8 mouse cellular contexts compared by ENCODE assay signal in the genomic region with DNA sequence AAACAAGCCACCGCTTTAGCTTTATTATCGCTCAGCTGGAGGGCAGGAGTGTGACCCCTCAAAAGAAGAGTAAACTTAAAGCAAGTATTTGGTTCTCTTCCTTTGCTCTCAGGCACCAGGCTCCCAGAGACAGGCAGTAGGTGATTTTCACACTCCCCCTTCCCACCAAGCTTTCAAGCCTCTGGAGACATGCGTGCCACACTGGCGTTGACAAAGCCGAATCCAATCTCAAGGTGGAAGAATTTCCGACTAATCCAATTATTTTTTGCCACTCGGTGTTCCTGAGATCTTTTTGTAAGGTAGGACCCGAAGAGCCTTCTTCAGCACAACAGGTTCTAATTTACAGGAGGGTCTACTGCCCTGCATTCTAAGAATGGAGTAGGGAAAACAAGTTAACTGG.
DNase-seq lines count a peak whose midpoint lies in the region; ATAC-seq and TF ChIP-seq lines count a peak whose summit lies in the region.

No protein-coding gene starts in this region.

- DNase-seq in kidney, postnatal 0 days (ENCODE audit: low spot score): no peak
- no peak for DNase-seq in kidney, postnatal 25 days
- no peak for DNase-seq in intestine, embryonic 14.5 days (ENCODE audit: low spot score)
- peak; percentile 14 for DNase-seq in midbrain, postnatal 0 days (ENCODE audit: low spot score)
- no peak for DNase-seq in spleen, postnatal 10 days (ENCODE audit: low spot score in 2 of 2)

- peak overlapping the region; percentile 68 for H3K4me3 ChIP-seq in kidney, postnatal 0 days (replicated peaks; ENCODE audit: low read depth, low read length)
- peak overlapping the region; percentile 66 for H3K4me3 ChIP-seq in embryonic facial prominence, embryonic 13.5 days
- peak overlapping the region; percentile 56 for H3K4me3 ChIP-seq in intestine, embryonic 14.5 days (ENCODE audit: low read depth, low read length)
- peak overlapping the region; percentile 85 for H3K4me3 ChIP-seq in midbrain, postnatal 0 days (ENCODE audit: low read depth, low read length)

- no peak for ATAC-seq in kidney, postnatal 0 days (replicated peaks; ENCODE audit: low FRiP score, low read depth)
- no peak for ATAC-seq in embryonic facial prominence, embryonic 13.5 days (ENCODE audit: insufficient number of reproducible peaks, insufficient read depth, low FRiP score, low TSS enrichment, low read depth)
- no peak for ATAC-seq in intestine, embryonic 14.5 days (replicated peaks; ENCODE audit: low FRiP score, low TSS enrichment, low read depth)
- ATAC-seq in midbrain, postnatal 0 days (ENCODE audit: low FRiP score): no peak
- no peak for ATAC-seq in megakaryocyte, adult 5-6 weeks (ENCODE audit: poor library complexity, severe bottlenecking)
- ATAC-seq in activated CD4-positive, CD25-positive, alpha-beta regulatory T cell, adult 4 months: no peak

- H3K4me2 ChIP-seq in kidney, postnatal 0 days (ENCODE audit: low read length): peak overlapping the region; percentile 94
- H3K4me2 ChIP-seq in embryonic facial prominence, embryonic 13.5 days: peak overlapping the region; percentile 97
- H3K4me2 ChIP-seq in intestine, embryonic 14.5 days (ENCODE audit: low read length): peak overlapping the region; percentile 87
- H3K4me2 ChIP-seq in midbrain, postnatal 0 days (ENCODE audit: low read depth, low read length, poor library complexity, severe bottlenecking): peak overlapping the region; percentile 91

- no peak for TF ChIP-seq CTCF in kidney, postnatal 0 days (IDR thresholded peaks at IDR 0.05; ENCODE audit: low read depth)
- TF ChIP-seq CTCF in midbrain, postnatal 0 days (IDR thresholded peaks at IDR 0.05): no peak

- peaks cover 15% of the 10 kb centered on the region; the same call in 1 of the 2 replicates for H3K4me1 ChIP-seq in kidney, postnatal 0 days (replicated peaks; ENCODE audit: insufficient read depth, low read length)
- peaks cover 25% of the 10 kb centered on the region for H3K4me1 ChIP-seq in embryonic facial prominence, embryonic 13.5 days
- H3K4me1 ChIP-seq in intestine, embryonic 14.5 days (replicated peaks; ENCODE audit: control insufficient read depth, insufficient read depth, low read length): peaks cover 5% of the 10 kb centered on the region
- H3K4me1 ChIP-seq in midbrain, postnatal 0 days (ENCODE audit: insufficient read depth, low read length): no peaks in the 10 kb centered on the region; the same call in 1 of the 2 replicates

- H3K27me3 ChIP-seq in kidney, postnatal 0 days (ENCODE audit: insufficient read depth, low read length): peaks cover 7% of the 10 kb centered on the region; the same call in 1 of the 2 replicates
- peaks cover 76% of the 10 kb centered on the region for H3K27me3 ChIP-seq in embryonic facial prominence, embryonic 13.5 days
- H3K27me3 ChIP-seq in intestine, embryonic 14.5 days (replicated peaks; ENCODE audit: control insufficient read depth, insufficient read depth, low read length): peaks cover 54% of the 10 kb centered on the region
- H3K27me3 ChIP-seq in midbrain, postnatal 0 days (ENCODE audit: insufficient read depth, low read length): no peaks in the 10 kb centered on the region

- no peaks in the 10 kb centered on the region for H3K36me3 ChIP-seq in kidney, postnatal 0 days (ENCODE audit: insufficient read depth, low read length)
- H3K36me3 ChIP-seq in embryonic facial prominence, embryonic 13.5 days: no peaks in the 10 kb centered on the region
- H3K36me3 ChIP-seq in intestine, embryonic 14.5 days (ENCODE audit: control insufficient read depth, insufficient read depth, low read length): no peaks in the 10 kb centered on the region
- H3K36me3 ChIP-seq in midbrain, postnatal 0 days (ENCODE audit: insufficient read depth, low read length): no peaks in the 10 kb centered on the region

- peak overlapping the region; percentile 68; the same call in 1 of the 2 replicates for H3K9ac ChIP-seq in kidney, postnatal 0 days (ENCODE audit: low read depth, low read length)
- H3K9ac ChIP-seq in embryonic facial prominence, embryonic 13.5 days: peak overlapping the region; percentile 71; the same call in 1 of the 2 replicates
- no peak overlapping the region for H3K9ac ChIP-seq in intestine, embryonic 14.5 days (ENCODE audit: low read length)
- peak overlapping the region; percentile 76; the same call in 1 of the 2 replicates for H3K9ac ChIP-seq in midbrain, postnatal 0 days (replicated peaks; ENCODE audit: low read length, poor library complexity, severe bottlenecking)

- 10% methylated on average over 8 of the region's 8 CpGs for WGBS in kidney, postnatal 0 days
- 4% methylated on average over 8 of the region's 8 CpGs for WGBS in embryonic facial prominence, embryonic 13.5 days
- WGBS in intestine, embryonic 14.5 days: 16% methylated on average over 8 of the region's 8 CpGs
- WGBS in midbrain, postnatal 0 days: 11% methylated on average over 8 of the region's 8 CpGs

- no peak overlapping the region; the same call in 1 of the 2 replicates for H3K27ac ChIP-seq in kidney, postnatal 0 days
- H3K27ac ChIP-seq in embryonic facial prominence, embryonic 13.5 days: no peak overlapping the region
- no peak overlapping the region for H3K27ac ChIP-seq in intestine, embryonic 14.5 days (ENCODE audit: low read depth)
- peak overlapping the region; percentile 87 for H3K27ac ChIP-seq in midbrain, postnatal 0 days (ENCODE audit: low read depth, low read length)

- H3K9me3 ChIP-seq in kidney, postnatal 0 days (replicated peaks; ENCODE audit: low read length): no peaks in the 10 kb centered on the region
- no peaks in the 10 kb centered on the region for H3K9me3 ChIP-seq in embryonic facial prominence, embryonic 13.5 days
- no peaks in the 10 kb centered on the region for H3K9me3 ChIP-seq in intestine, embryonic 14.5 days (ENCODE audit: control insufficient read depth, low read length)
- no peaks in the 10 kb centered on the region for H3K9me3 ChIP-seq in midbrain, postnatal 0 days (ENCODE audit: low read length)
